Mouse (Mus musculus): ENCODE measurements around the gene Tmem176a. TPM values are rescaled to one million over a fixed set of nuclear protein-coding genes. Genes with fewer than 3 reads are reported as not detected.
A peak's percentile ranks its signal among the peaks of the same experiment; 100 is the strongest.
"Not testable (repeated sequence)": the region's sequence is repeated elsewhere in the genome, so short reads cannot be mapped to it uniquely, and the experiment has no call there.

Gene Tmem176a
- total RNA-seq (2021) = 10 to 100 TPM in 1 of 2 experiments, 1 to 10 TPM in 1; 8.8 to 10.4 TPM

DNA sequence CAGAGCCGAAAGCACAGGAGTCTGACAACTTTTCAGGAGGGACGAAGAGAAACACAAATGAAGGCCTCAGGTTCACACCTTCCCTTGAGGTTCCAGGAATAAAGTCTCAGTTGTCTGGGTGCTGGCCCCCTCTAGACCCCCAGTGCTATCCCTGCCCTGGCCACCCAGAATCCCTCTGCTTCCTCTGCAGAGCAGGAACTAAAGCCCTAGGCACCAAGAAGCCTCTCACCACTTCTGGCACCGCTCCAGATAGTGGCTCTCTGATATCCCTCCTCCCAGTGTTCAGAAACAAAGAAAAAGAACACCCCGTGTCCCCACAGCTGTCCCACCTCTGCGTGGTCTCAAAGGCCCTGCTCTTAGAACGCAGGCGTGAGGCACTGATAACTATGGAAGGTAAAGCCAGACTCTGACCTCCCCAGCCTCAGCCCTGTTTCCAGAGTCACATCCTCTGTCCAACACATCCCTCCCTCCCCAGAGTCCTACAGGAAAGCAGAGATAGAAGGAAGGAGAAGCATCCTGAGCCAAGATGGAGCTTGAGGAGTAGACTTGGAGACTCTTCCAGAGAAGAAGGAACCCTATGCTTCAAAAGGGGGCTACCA lies at the start of gene Tmem176a:
Tmem176a (plus strand) TSS at position 549 of the 599 bp plus-strand sequence.
- intact Hi-C loops (cut with DNase I) = no loop called here
- peak; percentile 74 for DNase-seq

DNA sequence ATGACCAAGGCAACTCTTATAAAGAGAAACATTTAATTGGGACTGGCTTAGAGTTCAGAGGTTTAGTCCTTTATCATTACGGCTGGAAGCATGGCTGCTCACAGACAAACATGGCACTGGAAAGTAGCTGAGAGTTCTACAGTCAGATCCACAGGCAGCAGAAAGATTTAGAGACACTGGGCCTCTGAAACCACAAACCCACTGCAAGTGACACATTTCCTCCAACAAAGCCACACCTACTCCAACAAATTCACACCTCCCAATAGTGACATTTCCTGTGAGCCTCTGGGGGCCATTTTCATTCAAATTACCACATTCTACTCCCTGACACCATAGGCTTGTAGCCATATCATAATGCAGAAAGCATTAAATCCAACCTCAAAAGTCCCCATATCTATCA lies 38.8 kb upstream of the Tmem176a start:
- intact Hi-C loops (cut with DNase I) = no loop called here
- DNase-seq = no peak

GRCm38 (mm10) chr6:48803406-48804051 lies 37.2 kb upstream of the Tmem176a start:
- intact Hi-C loops (cut with DNase I) = no loop called here
- no peak for DNase-seq

DNA sequence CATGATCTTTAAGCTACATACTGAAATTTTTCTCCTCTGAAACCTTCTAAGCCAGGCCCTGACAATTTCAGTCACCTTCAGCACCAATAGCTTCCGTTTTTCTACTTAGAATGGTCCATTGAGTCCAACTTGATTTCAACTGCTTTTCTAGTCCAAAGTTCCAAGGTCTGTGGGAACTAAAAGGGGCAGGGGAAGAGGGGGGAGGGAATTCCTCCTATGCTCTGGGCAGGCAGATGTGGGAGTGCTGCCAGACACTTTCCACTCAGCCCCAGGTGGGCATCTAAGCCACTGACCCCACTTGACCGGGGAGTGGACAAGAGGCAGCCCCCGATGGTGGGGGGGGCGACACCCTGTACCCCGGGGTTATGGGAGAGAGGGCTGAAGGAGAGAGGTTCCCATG lies 36.4 kb upstream of the Tmem176a start:
- intact Hi-C loops (cut with DNase I) = no loop called here
- no peak for DNase-seq

- DNase-seq = no peak
- intact Hi-C loops (cut with DNase I) = no loop called here
Observed at GRCm38 (mm10) chr6:48806746-48807145, 34.0 kb upstream of the Tmem176a start.

- no peak for DNase-seq
- intact Hi-C loops (cut with DNase I) = no loop called here
Observed at GRCm38 (mm10) chr6:48809494-48810219, 31.1 kb upstream of the Tmem176a start.

- DNase-seq = no peak
- intact Hi-C loops (cut with DNase I) = loop anchor here (5.0 kb wide), 1 partner anchor 142 kb away; no protein-coding TSS in a partner anchor
Observed at GRCm38 (mm10) chr6:48815013-48815412, 25.7 kb upstream of the Tmem176a start.

- intact Hi-C loops (cut with DNase I) = loop anchor here (5.0 kb wide), 1 partner anchor 139 kb away; no protein-coding TSS in a partner anchor
- peak; percentile 75 for DNase-seq
Observed at GRCm38 (mm10) chr6:48817815-48818214, 22.9 kb upstream of the Tmem176a start.

- intact Hi-C loops (cut with DNase I); DNase-seq: not testable (repeated sequence)
Observed at GRCm38 (mm10) chr6:48821991-48822785, 18.5 kb upstream of the Tmem176a start.

DNA sequence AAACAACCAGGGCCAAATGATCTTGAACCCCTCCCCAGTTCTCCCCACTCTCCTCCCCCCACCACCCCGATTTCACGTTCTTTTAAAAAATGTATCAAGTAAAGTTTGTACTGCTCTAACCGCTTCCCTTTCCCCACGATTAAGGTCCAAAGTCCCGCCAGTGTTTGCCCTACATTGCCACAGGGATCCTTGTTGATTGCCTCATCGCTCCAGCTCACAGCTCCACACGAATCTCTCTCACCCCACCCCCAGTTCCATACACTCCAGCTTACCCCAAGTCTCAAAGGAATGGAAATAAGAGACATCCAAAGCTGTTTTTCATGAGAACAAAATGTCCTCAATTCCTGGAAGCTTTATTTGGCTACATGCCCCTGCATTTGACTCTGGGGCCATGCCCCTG lies 15.7 kb upstream of the Tmem176a start:
- intact Hi-C loops (cut with DNase I) = no loop called here
- no peak for DNase-seq

DNA sequence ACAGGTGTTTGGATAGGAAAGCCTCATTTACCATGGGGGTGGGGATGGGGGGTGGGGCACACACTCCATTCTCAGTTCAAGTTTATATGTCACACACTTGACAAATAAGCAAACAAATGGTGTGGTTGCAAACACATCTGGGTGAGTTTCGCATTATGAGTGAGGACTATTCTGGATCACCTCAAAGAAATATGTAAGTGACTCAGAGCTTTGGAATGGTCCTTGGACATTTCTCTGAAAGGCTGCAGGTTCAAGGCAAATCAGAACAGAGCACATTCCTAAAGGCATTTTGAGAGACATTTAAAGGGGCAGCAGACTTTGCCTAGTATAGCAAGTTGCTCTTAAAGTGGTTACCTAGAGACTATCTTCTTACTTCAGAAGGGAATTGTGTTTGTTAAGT lies 11.7 kb upstream of the Tmem176a start:
- no peak for DNase-seq
- intact Hi-C loops (cut with DNase I) = no loop called here

- DNase-seq = no peak
- intact Hi-C loops (cut with DNase I) = no loop called here
Observed at GRCm38 (mm10) chr6:48829651-48830050, 11.1 kb upstream of the Tmem176a start.

DNA sequence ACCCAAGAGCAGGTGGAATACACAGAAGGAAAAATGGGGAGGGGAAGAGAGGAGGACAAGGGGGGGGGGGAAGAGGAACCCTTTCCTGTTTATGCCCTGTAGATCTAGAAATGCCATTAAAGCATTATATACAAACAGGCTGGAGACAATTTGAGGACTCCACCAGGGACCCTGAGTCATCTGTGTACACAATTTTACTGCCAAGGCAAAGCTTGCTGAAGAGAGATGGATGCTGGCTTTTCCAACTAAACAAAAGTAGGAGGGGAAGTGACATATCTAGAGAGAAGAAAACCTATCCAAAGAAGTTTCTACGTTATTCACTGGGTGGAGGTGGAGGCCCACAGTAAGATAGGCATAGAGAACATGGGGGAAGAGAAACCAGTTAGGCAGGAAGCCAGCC lies 10.5 kb upstream of the Tmem176a start:
- DNase-seq = no peak
- intact Hi-C loops (cut with DNase I) = no loop called here

GRCm38 (mm10) chr6:48831141-48831540 lies 9.6 kb upstream of the Tmem176a start:
- intact Hi-C loops (cut with DNase I) = no loop called here
- no peak for DNase-seq

- intact Hi-C loops (cut with DNase I) = no loop called here
Observed at GRCm38 (mm10) chr6:48832426-48832825, 8.3 kb upstream of the Tmem176a start.

DNA sequence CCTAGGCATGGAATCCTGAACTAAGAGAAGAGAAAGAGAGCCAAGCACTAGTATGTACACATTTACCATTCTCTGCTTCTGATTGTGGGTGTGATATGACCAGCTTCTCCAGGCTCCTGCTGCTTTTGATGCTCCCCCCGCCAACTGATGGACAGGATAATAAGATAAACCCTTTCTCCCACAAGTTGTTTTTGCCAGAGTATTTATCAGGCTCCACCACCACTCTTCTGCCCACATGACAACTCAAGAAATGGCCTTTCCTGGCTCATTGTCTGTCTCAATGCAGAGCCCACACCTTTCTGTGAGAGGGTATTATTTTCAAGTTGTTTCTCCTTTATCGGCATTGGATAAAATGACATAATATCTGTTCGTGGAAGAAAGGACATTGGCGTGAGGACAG lies 7.2 kb upstream of the Tmem176a start:
- intact Hi-C loops (cut with DNase I) = no loop called here
- no peak for DNase-seq

More at GRCm38 (mm10) chr6:48832426-48832825, 8.3 kb upstream of the Tmem176a start:
- no peak for DNase-seq

DNA sequence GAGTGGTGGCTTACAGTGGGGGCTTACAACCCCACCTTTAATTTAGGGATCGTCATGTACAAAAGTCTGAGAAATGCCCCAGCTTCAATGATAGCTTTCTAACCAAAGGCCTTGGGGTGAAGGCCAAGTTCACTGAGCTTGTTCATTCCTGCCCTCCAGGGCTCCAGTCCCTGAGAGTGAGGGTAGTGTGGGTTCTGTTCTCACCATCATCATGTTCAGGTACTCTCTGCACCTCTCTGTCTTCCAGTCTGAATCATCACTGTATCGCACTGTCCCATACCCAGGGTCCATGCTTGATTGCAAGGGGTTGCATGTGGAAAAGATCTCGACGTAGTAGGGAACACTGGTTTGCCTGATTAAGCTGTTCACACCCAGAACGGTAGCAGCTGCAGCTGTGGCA lies 5.5 kb upstream of the Tmem176a start:
- intact Hi-C loops (cut with DNase I) = no loop called here
- no peak for DNase-seq

GRCm38 (mm10) chr6:48836146-48836545 lies 4.6 kb upstream of the Tmem176a start:
- DNase-seq = no peak
- intact Hi-C loops (cut with DNase I) = no loop called here

- DNase-seq = no peak
- intact Hi-C loops (cut with DNase I) = no loop called here
Observed at GRCm38 (mm10) chr6:48837516-48837915, 3.2 kb upstream of the Tmem176a start.

DNA sequence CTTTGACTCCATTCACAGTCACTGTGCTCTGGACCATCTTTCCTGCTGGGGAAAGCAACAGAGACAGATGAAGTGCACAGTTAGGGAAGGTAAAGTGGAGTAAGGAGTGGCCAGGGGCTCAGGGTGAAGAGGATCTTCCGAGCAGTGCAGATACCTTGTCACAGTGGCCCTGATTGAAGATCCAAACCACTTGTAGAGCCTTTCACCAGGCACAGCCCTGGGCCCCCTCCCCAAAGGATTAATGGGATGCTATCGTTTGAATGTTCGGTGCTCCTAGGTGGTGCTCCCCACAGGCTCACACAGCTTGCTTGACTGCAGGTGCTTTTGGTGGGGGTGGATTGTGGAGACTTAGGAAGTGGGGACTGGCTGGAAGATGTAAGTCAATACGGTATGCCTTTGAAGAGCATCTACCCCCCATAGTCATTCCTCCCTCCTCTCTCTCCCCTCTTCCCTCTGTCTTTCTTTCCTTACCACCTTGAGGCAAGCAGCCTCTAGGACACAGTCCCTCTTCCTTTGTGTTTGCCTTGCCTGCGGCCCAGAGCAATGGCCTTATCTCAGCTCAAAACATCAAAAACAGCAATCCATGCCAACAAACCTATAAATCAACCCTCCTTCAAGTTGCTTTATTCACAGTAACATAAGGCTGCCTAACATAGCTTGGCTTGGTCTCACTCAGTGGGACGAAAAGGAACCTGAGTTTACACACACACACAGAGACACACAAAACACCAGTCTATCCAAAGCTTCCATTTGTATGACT lies 2.2 kb upstream of the Tmem176a start:
- intact Hi-C loops (cut with DNase I) = no loop called here

More for the DNA sequence above, 2.2 kb upstream of the Tmem176a start:
- DNase-seq = no peak

All from left cerebral cortex, postnatal 4 days (tissue).